Mouse (Mus musculus) CD4-positive, CD25-positive, alpha-beta regulatory T cell, adult 2 months (primary cell): ENCODE data around the gene Gm5935.
"Not testable (repeated sequence)": the region's sequence is repeated elsewhere in the genome, so short reads cannot be mapped to it uniquely, and the experiment has no call there.

Experiments
- DNase-seq: peaks from one replicate; pipeline ENCODE4 v3.0.0-alpha.2; 2012; ENCODE audit warnings: low read depth, low spot score

Gene Gm5935

DNA sequence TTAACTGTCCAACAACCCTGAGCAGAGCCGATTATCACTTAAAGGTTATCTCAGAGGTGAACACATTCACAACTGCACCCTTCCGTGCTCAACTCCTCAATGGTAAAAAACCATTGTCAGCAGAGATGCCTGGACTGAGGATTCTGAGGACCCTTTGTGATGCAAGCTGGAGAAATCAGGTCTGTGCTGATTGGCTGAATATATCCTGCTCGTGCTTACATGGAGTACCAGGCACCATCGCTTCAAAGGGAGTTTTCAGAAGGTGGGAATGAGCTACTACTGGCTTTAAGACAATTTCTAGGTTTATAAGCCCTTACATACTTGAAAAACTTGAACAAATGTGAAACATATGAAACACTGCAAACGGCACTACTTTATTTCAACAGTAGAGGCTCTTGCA, at the start of gene Gm5935:
Gene Gm5935 (minus strand): TSS at position 101 of the 400 bp plus-strand sequence.
- not testable (repeated sequence) for DNase-seq
